Mouse (Mus musculus) left cerebral cortex, postnatal 14 days (tissue): Measurements from ENCODE around the gene Notum. TPM values are rescaled to one million over a fixed set of nuclear protein-coding genes. Genes with fewer than 3 reads are reported as not detected.
A peak's percentile ranks its signal among the peaks of the same experiment; 100 is the strongest.
"Not testable (repeated sequence)": the region's sequence is repeated elsewhere in the genome, so short reads cannot be mapped to it uniquely, and the experiment has no call there.

Experiments used
- DNase-seq, 2 experiments: peaks; one replicate each; pipeline ENCODE4 v3.0.0; 2021 to 2022; ENCODE audit warnings: low spot score in 2 of 2, mixed read lengths in 1 of 2
- intact Hi-C: fragments of 180-260 bp; cut with DNase I; formaldehyde crosslinking; loops from one replicate; pipeline ENCODE4 v1.15.1; 2025
- total RNA-seq, 2 experiments: library from RNA; stranded (reverse); gene quantifications; 2 replicates each; pipeline ENCODE4 v1.2.3; 2021

Notum gene
- total RNA-seq, 2 experiments from 2014 or later = 5.7 to 8.9 TPM

- no peak for DNase-seq
- intact Hi-C loops = no loop called here
Measured at GRCm38 (mm10) chr11:120682683-120683082, 21.7 kb upstream of the Notum start.

- intact Hi-C loops = no loop called here
- no peak for DNase-seq
Measured at GRCm38 (mm10) chr11:120679909-120680308, 18.9 kb upstream of the Notum start.

- intact Hi-C loops = no loop called here
- DNase-seq = no peak
Measured at GRCm38 (mm10) chr11:120676951-120677350, 16.0 kb upstream of the Notum start.

- intact Hi-C loops, DNase-seq: not testable (repeated sequence)
Measured at GRCm38 (mm10) chr11:120675875-120676274, 14.9 kb upstream of the Notum start.

- DNase-seq = no peak
- intact Hi-C loops = no loop called here
Measured at GRCm38 (mm10) chr11:120673594-120674122, 12.7 kb upstream of the Notum start.

- peak; percentile 92 to 93 for DNase-seq
- intact Hi-C loops = no loop called here
Measured at GRCm38 (mm10) chr11:120672687-120673593, 12.0 kb upstream of the Notum start, which contains the start of gene Aspscr1. Gene Aspscr1, plus strand, starts transcription at chr11:120672973.

- no peak for DNase-seq
- intact Hi-C loops = no loop called here
Measured at GRCm38 (mm10) chr11:120666617-120667016, 5.6 kb upstream of the Notum start.

- intact Hi-C loops = no loop called here
- DNase-seq = no peak
Measured at GRCm38 (mm10) chr11:120665406-120665805, 4.4 kb upstream of the Notum start.

- intact Hi-C loops = no loop called here
- DNase-seq = no peak
Measured at GRCm38 (mm10) chr11:120663714-120664113, 2.7 kb upstream of the Notum start.

GRCm38 (mm10) chr11:120662759-120663158, 1.8 kb upstream of the Notum start:
- intact Hi-C loops = no loop called here
- no peak for DNase-seq

- intact Hi-C loops = no loop called here
- DNase-seq = no peak
Measured at GRCm38 (mm10) chr11:120660301-120661075, 487 bp downstream of the Notum start.

- DNase-seq = no peak
- intact Hi-C loops = loop anchor here (2.0 to 10.0 kb wide), 2 partner anchors 53 to 115 kb away; partner anchors contain the start of genes Cenpx and Lrrc45
Measured at GRCm38 (mm10) chr11:120659509-120660300, 1.3 kb downstream of the Notum start.

GRCm38 (mm10) chr11:120658876-120659410, 2.0 kb downstream of the Notum start:
- intact Hi-C loops = loop anchor here (2.0 to 10.0 kb wide), 2 partner anchors 54 to 116 kb away; partner anchors contain the start of genes Cenpx and Lrrc45
- peak; percentile 77 to 81 for DNase-seq

GRCm38 (mm10) chr11:120657301-120657700, 3.7 kb downstream of the Notum start:
- intact Hi-C loops = loop anchor here (10.0 kb wide), 1 partner anchor 118 kb away; no protein-coding TSS in a partner anchor
- DNase-seq = no peak

- DNase-seq = no peak
- intact Hi-C loops = loop anchor here (10.0 kb wide), 1 partner anchor 120 kb away; no protein-coding TSS in a partner anchor
Measured at GRCm38 (mm10) chr11:120654741-120655140, 6.2 kb downstream of the Notum start.

GRCm38 (mm10) chr11:120651872-120652271, 9.1 kb downstream of the Notum start:
- DNase-seq = no peak
- intact Hi-C loops = loop anchor here (10.0 kb wide), 1 partner anchor 123 kb away; no protein-coding TSS in a partner anchor

- peak; percentile 49 to 73 for DNase-seq
- intact Hi-C loops = no loop called here
Measured at GRCm38 (mm10) chr11:120648001-120648476, 12.9 kb downstream of the Notum start, which contains the start of gene Myadml2. Gene Myadml2, minus strand, starts transcription at chr11:120648158.

- DNase-seq = no peak
Measured at GRCm38 (mm10) chr11:120647047-120647830, 13.7 kb downstream of the Notum start.

More at GRCm38 (mm10) chr11:120647047-120647830, 13.7 kb downstream of the Notum start:
- intact Hi-C loops = no loop called here
